Mouse (Mus musculus) forebrain, embryonic 11.5 days (tissue): ENCODE results near the gene Ankrd2. TPM values are rescaled to one million over a fixed set of nuclear protein-coding genes. Genes with fewer than 3 reads are reported as not detected.
"Not testable (repeated sequence)": the region's sequence is repeated elsewhere in the genome, so short reads cannot be mapped to it uniquely, and the experiment has no call there.

Source experiments
- ATAC-seq: fragments of 200-750 bp; cut with Nextera tagmentation; replicated peaks from 2 replicates; pipeline ENCODE4 v1.8.0; 2017; ENCODE audit warnings: moderate TSS enrichment; ENCODE audit not compliant: low FRiP score
- DNase-seq: peaks from one replicate; pipeline ENCODE4 v3.0.0-alpha.2; 2017; ENCODE audit warnings: low spot score
- H3K27ac ChIP-seq: fragments of 300-500 bp; sonication (generic); 2 replicates; pipeline ENCODE4 v1.5.1; 2014; ENCODE audit warnings: low read depth, low read length
- H3K27me3 ChIP-seq: fragments of 300-500 bp; sonication (generic); 2 replicates; pipeline ENCODE4 v1.6.1; 2014; ENCODE audit warnings: mild to moderate bottlenecking, low read length, mixed read lengths; ENCODE audit not compliant: control insufficient read depth, insufficient read depth
- H3K36me3 ChIP-seq: fragments of 300-500 bp; sonication (generic); 2 replicates; pipeline ENCODE4 v1.6.1; 2014; ENCODE audit warnings: mild to moderate bottlenecking, low read length, moderate library complexity, mixed read lengths; ENCODE audit not compliant: control insufficient read depth, insufficient read depth
- H3K4me1 ChIP-seq: fragments of 300-500 bp; sonication (generic); replicated peaks from 2 replicates; pipeline ENCODE4 v1.6.1; 2014; ENCODE audit warnings: low read length, mixed read lengths; ENCODE audit not compliant: control insufficient read depth, insufficient read depth
- H3K4me2 ChIP-seq: fragments of 300-500 bp; sonication (generic); 2 replicates; pipeline ENCODE4 v1.6.1; 2014; ENCODE audit warnings: low read depth, mild to moderate bottlenecking, low read length, moderate library complexity, mixed read lengths; ENCODE audit not compliant: severe bottlenecking
- H3K4me3 ChIP-seq: fragments of 300-500 bp; sonication (generic); 2 replicates; pipeline ENCODE4 v1.5.1; 2014; ENCODE audit warnings: low read depth, low read length
- H3K9ac ChIP-seq: fragments of 300-500 bp; sonication (generic); 2 replicates; pipeline ENCODE4 v1.6.1; 2014; ENCODE audit warnings: low read length
- H3K9me3 ChIP-seq: fragments of 300-500 bp; sonication (generic); 2 replicates; pipeline ENCODE4 v1.6.1; 2016; ENCODE audit warnings: low read length, mixed read lengths; ENCODE audit not compliant: control insufficient read depth
- WGBS: fragments of 180-500 bp; shearing (Covaris S2); extraction: QIAGEN DNeasy Blood & Tissue Kit; methylation state at CpG from one replicate; pipeline ENCODE4 v1.1.7; 2014; 5-methylcytosine and 5-hydroxymethylcytosine counted together
- polyA plus RNA-seq: library from polyadenylated mRNA; unstranded; fragments of >200 nt; fragmentation: Nextera tagmentation; extraction: Ambion mirVana; gene quantifications from 2 replicates; pipeline ENCODE4 v1.2.1, GENCODE M21; 2014

The Ankrd2 gene
- polyA plus RNA-seq, 1 experiment from 2014 or later = not detected

DNA sequence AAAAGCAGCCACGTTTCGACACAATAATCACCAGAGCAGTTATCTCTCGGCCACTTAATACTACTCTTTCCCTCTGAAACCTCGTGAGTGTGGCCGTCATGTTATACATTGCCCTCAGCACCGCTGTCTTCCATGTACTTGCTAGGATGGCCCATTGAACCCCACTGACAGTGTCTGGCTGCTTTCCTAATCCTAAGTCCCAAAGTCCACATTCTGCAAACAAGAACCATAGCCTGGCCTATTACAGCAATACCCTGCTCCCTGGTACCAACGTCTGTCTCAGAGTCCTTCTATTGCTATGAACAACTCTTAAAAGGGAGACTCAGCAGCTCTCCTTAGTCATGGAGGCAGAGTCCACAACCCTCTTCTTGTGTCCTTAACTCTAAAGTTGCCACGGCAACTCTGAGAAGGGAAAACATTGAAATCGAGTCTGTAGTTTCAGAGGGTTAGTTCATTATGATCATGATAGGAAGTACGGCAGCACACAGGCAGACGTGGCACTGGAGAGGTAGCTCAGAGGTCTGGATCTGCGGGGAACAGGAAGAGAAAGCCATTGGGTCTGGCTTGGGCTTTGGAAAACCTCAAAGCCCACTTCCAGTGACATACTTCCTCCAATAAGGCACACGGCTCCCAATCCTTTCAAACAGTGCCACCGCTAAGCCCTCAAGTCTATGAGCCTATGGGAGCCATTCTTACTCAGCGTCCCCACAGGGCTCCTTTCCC is 36.2 kb downstream of the Ankrd2 start:
- Histone ChIP-seq H3K27ac (no peak overlapping the region), H3K9me3 (no peaks in the 10 kb centered on the region), H3K9ac (no peak overlapping the region), H3K36me3 (no peaks in the 10 kb centered on the region; the same call in 1 of the 2 replicates), H3K27me3 (no peaks in the 10 kb centered on the region), H3K4me2 (no peak overlapping the region), H3K4me1 (no peaks in the 10 kb centered on the region), H3K4me3 (no peak overlapping the region)
- 82% methylated on average over 15 of the region's 15 CpGs for WGBS
- ATAC-seq (no peak), DNase-seq (no peak)

DNA sequence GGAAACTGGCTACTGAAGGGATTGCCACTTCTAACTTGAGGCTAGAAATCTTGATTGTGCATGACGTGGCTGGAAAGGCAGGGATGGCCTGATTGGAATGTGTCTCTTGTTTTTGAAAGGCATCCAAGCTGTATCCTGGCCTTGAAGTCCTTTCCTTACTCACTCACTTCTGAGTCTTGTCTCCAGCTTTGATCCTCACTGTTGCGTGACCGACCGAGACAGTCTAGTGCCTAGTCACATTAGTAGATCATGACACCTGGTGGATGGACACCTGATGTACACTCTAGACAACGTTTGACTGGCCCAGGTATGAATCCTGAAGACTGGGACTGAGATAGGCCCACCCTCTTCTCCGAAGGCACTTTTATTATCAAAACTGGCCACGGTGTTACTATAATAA is 37.0 kb downstream of the Ankrd2 start:
- no peaks in the 10 kb centered on the region for H3K4me1 ChIP-seq
- WGBS = 80% methylated on average over 7 of the region's 7 CpGs
- H3K36me3 ChIP-seq = no peaks in the 10 kb centered on the region; the same call in 1 of the 2 replicates
- ATAC-seq (no peak), DNase-seq (no peak)
- no peaks in the 10 kb centered on the region for H3K9me3 ChIP-seq
- H3K27me3 ChIP-seq = no peaks in the 10 kb centered on the region
- H3K4me3 ChIP-seq = no peak overlapping the region
- H3K4me2 ChIP-seq = no peak overlapping the region
- H3K27ac ChIP-seq = no peak overlapping the region
- no peak overlapping the region for H3K9ac ChIP-seq

DNA sequence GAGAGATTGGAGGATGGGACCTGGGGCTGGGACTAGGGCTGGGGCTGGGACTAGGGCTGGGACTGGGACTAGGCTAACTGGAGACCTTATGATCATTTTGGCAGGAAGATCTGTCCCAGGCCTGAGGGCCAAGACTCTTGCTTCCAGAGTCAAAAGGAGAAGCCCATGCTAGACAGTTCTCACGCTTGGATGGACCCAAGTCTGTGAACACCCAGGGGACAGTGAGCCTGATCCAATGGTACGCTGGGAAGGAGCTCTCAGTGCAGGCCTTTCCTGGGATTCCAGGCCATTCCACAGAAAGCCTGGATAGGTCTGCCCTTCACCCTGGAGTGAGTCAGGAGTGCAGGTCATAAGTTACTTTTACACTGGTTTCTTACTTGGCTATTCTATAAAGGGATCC is 39.3 kb downstream of the Ankrd2 start:
- no peaks in the 10 kb centered on the region for H3K4me1 ChIP-seq
- no peaks in the 10 kb centered on the region for H3K9me3 ChIP-seq
- no peaks in the 10 kb centered on the region; the same call in 1 of the 2 replicates for H3K36me3 ChIP-seq
- no peak overlapping the region for H3K4me3 ChIP-seq
- no peak overlapping the region for H3K4me2 ChIP-seq
- no peaks in the 10 kb centered on the region for H3K27me3 ChIP-seq
- H3K27ac ChIP-seq = no peak overlapping the region
- H3K9ac ChIP-seq = no peak overlapping the region
- DNase-seq = no peak
- 87% methylated on average over 2 of the region's 2 CpGs for WGBS
- no peak for ATAC-seq

DNA sequence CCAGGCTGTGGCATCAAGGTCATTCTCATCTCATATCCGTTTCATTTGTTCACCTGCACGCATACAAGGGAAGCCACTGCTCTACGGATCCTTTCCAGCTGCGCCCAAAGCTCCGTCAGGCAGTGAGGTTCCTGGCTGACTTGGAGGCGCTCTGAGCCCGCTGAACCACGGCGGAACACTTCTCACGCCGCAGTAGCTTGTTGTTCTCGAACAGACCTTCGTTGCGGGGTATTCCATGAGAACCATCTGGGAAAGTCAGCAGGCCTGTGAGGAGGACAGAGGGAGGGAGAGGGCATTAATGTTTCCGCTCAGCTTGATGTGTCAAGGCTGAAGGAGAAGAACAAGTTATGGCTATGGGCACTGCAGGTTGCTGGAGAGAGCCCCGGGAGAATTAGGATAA is 40.2 kb downstream of the Ankrd2 start:
- no peak overlapping the region for H3K9ac ChIP-seq
- no peaks in the 10 kb centered on the region for H3K27me3 ChIP-seq
- no peaks in the 10 kb centered on the region for H3K9me3 ChIP-seq
- H3K36me3 ChIP-seq = no peaks in the 10 kb centered on the region; the same call in 1 of the 2 replicates
- no peak for ATAC-seq
- no peak overlapping the region for H3K4me2 ChIP-seq
- H3K4me3 ChIP-seq = no peak overlapping the region
- no peak overlapping the region for H3K27ac ChIP-seq
- DNase-seq = no peak
- H3K4me1 ChIP-seq = no peaks in the 10 kb centered on the region
- 93% methylated on average over 16 of the region's 16 CpGs for WGBS

DNA sequence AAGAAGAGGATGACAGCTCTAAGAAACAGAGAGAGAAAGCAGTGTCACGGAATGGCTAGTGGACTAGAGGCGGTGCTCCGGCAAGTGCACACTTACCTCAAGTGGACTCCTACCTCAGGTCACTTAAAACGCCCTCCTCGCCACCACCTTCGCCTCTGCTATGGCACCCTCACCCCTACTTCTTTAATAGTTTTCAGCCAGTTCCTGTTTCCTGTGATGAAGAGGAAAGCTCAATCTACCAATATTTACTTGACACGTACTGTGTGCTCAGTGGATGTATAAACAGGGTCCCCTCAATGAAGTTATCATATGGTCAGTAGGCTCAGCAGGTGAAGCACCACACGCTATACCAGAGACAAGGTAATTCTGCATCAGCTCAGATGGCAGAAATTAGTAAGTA is 42.8 kb downstream of the Ankrd2 start:
- ATAC-seq (no peak), DNase-seq (no peak)
- H3K9me3 ChIP-seq = no peaks in the 10 kb centered on the region
- WGBS = 91% methylated on average over 8 of the region's 8 CpGs
- no peak overlapping the region for H3K4me3 ChIP-seq
- no peak overlapping the region for H3K9ac ChIP-seq
- no peaks in the 10 kb centered on the region for H3K4me1 ChIP-seq
- H3K4me2 ChIP-seq = no peak overlapping the region
- H3K27me3 ChIP-seq = no peaks in the 10 kb centered on the region
- H3K27ac ChIP-seq = no peak overlapping the region
- H3K36me3 ChIP-seq = no peaks in the 10 kb centered on the region; the same call in 1 of the 2 replicates

DNA sequence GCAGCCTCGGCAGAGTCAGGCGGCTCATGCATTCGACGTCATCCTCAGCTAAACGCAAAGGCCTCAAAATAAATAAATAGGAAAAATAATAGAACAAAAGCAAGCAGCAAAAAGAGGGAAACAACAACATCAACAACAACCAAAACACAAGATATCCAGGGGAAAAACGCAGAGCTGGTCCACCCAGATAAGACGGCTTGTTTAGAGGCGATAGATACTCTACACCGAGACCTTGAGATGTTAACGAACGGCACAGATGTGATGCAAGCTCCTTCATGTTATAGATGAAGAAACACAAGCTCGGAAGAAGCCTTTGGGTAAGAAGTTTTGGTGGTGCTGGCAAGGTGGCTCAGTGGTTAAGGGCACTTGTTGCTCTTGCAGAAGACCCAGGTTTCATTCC is 43.2 kb downstream of the Ankrd2 start:
- H3K9me3 ChIP-seq = no peaks in the 10 kb centered on the region
- 92% methylated on average over 12 of the region's 12 CpGs for WGBS
- no peak overlapping the region for H3K9ac ChIP-seq
- no peaks in the 10 kb centered on the region for H3K27me3 ChIP-seq
- ATAC-seq = no peak
- no peak overlapping the region for H3K4me3 ChIP-seq
- H3K4me1 ChIP-seq = no peaks in the 10 kb centered on the region
- no peak for DNase-seq
- no peaks in the 10 kb centered on the region; the same call in 1 of the 2 replicates for H3K36me3 ChIP-seq
- no peak overlapping the region for H3K4me2 ChIP-seq
- no peak overlapping the region for H3K27ac ChIP-seq

DNA sequence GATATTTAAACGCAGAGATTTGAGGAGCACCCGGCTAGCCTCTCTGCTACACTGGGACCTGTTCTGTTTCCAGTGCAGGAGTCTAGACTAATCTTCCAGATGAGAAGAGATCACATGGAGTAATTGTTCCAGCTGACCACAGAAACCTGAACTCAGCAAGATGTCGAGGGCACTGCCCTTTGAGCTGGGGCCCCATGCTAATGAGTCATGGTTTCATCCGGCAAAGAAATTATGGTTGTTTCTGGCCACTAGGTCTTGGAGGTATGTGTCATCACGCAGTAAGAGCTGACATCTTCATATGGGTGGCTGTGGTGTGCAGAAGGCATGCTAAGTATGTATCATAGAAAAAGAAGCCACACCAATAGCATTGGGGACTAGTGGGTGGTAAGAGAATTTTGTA is 44.1 kb downstream of the Ankrd2 start:
- no peaks in the 10 kb centered on the region for H3K4me1 ChIP-seq
- no peaks in the 10 kb centered on the region for H3K27me3 ChIP-seq
- no peak overlapping the region for H3K4me2 ChIP-seq
- H3K36me3 ChIP-seq = no peaks in the 10 kb centered on the region; the same call in 1 of the 2 replicates
- H3K9me3 ChIP-seq = no peaks in the 10 kb centered on the region
- DNase-seq (no peak), ATAC-seq (no peak)
- no peak overlapping the region for H3K27ac ChIP-seq
- H3K9ac ChIP-seq = no peak overlapping the region
- H3K4me3 ChIP-seq = no peak overlapping the region
- WGBS = 85% methylated on average over 5 of the region's 5 CpGs

DNA sequence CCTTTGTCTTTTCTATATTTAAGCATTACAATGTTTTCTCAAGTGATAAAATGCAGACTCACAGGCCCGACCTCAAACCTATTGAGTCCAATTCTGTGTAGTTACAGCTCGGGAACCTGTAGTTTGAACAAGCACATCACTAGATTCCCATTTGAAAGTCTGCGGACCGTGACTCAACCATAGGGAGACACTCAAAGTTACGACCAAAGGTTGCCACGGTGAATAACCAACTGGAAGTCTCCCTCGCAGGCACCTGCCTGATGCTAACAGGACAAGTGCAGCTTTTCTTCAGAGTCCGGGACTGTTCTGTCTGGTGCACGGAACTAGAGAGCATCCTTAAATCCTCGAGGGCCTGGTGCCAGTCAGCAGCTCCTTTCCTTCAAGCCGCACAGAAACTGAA is 44.7 kb downstream of the Ankrd2 start:
- H3K27ac ChIP-seq = no peak overlapping the region
- no peaks in the 10 kb centered on the region for H3K9me3 ChIP-seq
- 0 out of 2 replicates have a peak, but pooled peaks cover 1% of the 10 kb centered on the region for H3K4me1 ChIP-seq
- no peak overlapping the region for H3K9ac ChIP-seq
- no peaks in the 10 kb centered on the region for H3K27me3 ChIP-seq
- ATAC-seq = no peak
- no peak for DNase-seq
- 89% methylated on average over 11 of the region's 11 CpGs for WGBS
- H3K36me3 ChIP-seq = no peaks in the 10 kb centered on the region; the same call in 1 of the 2 replicates
- H3K4me2 ChIP-seq = no peak overlapping the region
- H3K4me3 ChIP-seq = no peak overlapping the region

DNA sequence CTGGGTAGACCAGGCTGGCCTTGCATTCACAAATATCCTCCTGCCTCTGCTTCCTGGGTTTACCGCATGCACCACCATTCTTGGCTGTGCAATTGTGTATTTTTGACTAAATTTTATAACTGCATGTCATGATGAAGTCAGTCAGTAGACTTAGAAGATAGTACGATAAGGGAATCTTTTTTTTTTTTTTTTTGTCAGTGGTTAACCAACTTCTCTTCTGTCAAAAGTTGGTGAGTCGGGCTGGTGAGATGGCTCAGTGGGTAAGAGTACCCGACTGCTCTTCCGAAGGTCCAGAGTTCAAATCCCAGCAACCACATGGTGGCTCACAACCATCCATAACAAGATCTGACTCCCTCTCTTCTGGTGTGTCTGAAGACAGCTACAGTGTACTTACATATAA is 45.8 kb downstream of the Ankrd2 start:
- not testable (repeated sequence) for ATAC-seq, H3K9me3 ChIP-seq, H3K27me3 ChIP-seq, DNase-seq, H3K36me3 ChIP-seq, H3K4me2 ChIP-seq, H3K4me1 ChIP-seq, H3K4me3 ChIP-seq, H3K27ac ChIP-seq, H3K9ac ChIP-seq
- 95% methylated on average over 5 of the region's 5 CpGs for WGBS
